ENCODE assay signal across 33 mouse cellular contexts in the genomic region with DNA sequence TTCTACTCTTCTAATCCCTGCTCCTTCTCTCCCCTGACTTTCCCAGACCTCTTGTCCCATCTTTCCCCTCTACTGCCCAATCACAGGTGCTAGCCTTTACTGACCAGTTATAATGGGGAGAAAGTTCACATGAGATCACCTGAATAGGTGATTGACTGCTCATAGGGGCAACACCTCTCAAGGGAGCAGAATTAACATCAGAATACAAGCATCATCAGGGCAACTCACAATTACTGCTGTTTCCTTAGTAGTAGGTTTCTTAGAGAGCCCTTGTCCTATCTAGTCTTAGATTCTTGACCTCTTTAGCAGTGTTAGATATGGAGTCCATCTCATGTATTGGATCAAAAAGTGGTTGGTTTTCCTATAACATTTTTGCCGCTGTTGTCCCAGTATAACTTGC. TPM values are rescaled to one million over a fixed set of nuclear protein-coding genes. Genes with fewer than 3 reads are reported as not detected.
"Had no signal": no experiment of that assay in that cellular context is flagged by ENCODE, and none has a peak within 500 bp of the region (broad histone marks: within the 10 kb centered on the region; RNA-seq: fewer than 3 reads in every experiment).

No protein-coding gene starts in this region.

- H3K9me3 ChIP-seq: limb, embryonic 10.5 days; limb, embryonic 12.5 days; limb, embryonic 13.5 days; limb, embryonic 15.5 days; liver, embryonic 12.5 days; liver, embryonic 13.5 days; liver, embryonic 15.5 days; lung, embryonic 15.5 days; megakaryocyte, embryonic 14.5 days; midbrain, embryonic 10.5 days; midbrain, embryonic 12.5 days; midbrain, embryonic 13.5 days; midbrain, embryonic 15.5 days; neural tube, embryonic 12.5 days; neural tube, embryonic 13.5 days had no signal

- H3K4me3 ChIP-seq: limb, embryonic 10.5 days; limb, embryonic 12.5 days; limb, embryonic 13.5 days; limb, embryonic 15.5 days; liver, embryonic 12.5 days; liver, embryonic 13.5 days; liver, embryonic 15.5 days; lung, embryonic 15.5 days; megakaryocyte, embryonic 14.5 days; midbrain, embryonic 10.5 days; midbrain, embryonic 12.5 days; midbrain, embryonic 13.5 days; midbrain, embryonic 15.5 days; myocyte; neural tube, embryonic 12.5 days; neural tube, embryonic 13.5 days had no signal

- H3K27ac ChIP-seq: limb, embryonic 10.5 days; limb, embryonic 12.5 days; limb, embryonic 13.5 days; limb, embryonic 15.5 days; liver, embryonic 12.5 days; liver, embryonic 13.5 days; liver, embryonic 14.5 days; liver, embryonic 15.5 days; lung, embryonic 15.5 days; macrophage; midbrain, embryonic 10.5 days; midbrain, embryonic 12.5 days; midbrain, embryonic 13.5 days; midbrain, embryonic 15.5 days; neural tube, embryonic 12.5 days; neural tube, embryonic 13.5 days had no signal

- H3K36me3 ChIP-seq: limb, embryonic 10.5 days; limb, embryonic 12.5 days; limb, embryonic 13.5 days; limb, embryonic 15.5 days; liver, embryonic 12.5 days; liver, embryonic 13.5 days; liver, embryonic 15.5 days; lung, embryonic 15.5 days; midbrain, embryonic 10.5 days; midbrain, embryonic 12.5 days; midbrain, embryonic 13.5 days; midbrain, embryonic 15.5 days; neural tube, embryonic 12.5 days; neural tube, embryonic 13.5 days had no signal

- DNase-seq: left cerebral cortex, postnatal 4 days; liver; liver, embryonic 13.5 days; liver, postnatal 0 days; lung, adult 18-20 months; lung, adult 2 months; lung, embryonic 14.5 days; lung, postnatal 10 days; lung, postnatal 14 days; lung, postnatal 36 days; lung, postnatal 4 days; midbrain, embryonic 14.5 days had no signal

- H3K4me1 ChIP-seq: limb, embryonic 10.5 days; limb, embryonic 12.5 days; limb, embryonic 13.5 days; limb, embryonic 15.5 days; liver, embryonic 12.5 days; liver, embryonic 13.5 days; liver, embryonic 15.5 days; lung, embryonic 15.5 days; megakaryocyte, embryonic 14.5 days; midbrain, embryonic 10.5 days; midbrain, embryonic 12.5 days; midbrain, embryonic 13.5 days; midbrain, embryonic 15.5 days; neural tube, embryonic 12.5 days; neural tube, embryonic 13.5 days had no signal

- H3K9ac ChIP-seq: limb, embryonic 12.5 days; limb, embryonic 13.5 days; limb, embryonic 15.5 days; liver, embryonic 12.5 days; liver, embryonic 13.5 days; liver, embryonic 14.5 days; liver, embryonic 15.5 days; liver, postnatal 0 days; lung, embryonic 14.5 days; lung, embryonic 15.5 days; midbrain, embryonic 12.5 days; midbrain, embryonic 13.5 days; midbrain, embryonic 15.5 days; neural tube, embryonic 12.5 days; neural tube, embryonic 13.5 days had no signal

RNA-seq across cellular contexts. Expression of a gene that starts 20.1 kb away (rescaled TPM):
- total RNA-seq: megakaryocyte progenitor cell, adult 5-6 weeks; megakaryocyte, adult 5-6 weeks; megakaryocyte-erythroid progenitor cell, adult 5-6 weeks; monocyte, adult 5-6 weeks had no signal
- polyA plus RNA-seq: macrophage had no signal
